Mouse (Mus musculus): ENCODE data around the gene Fmo2. TPM values are rescaled to one million over a fixed set of nuclear protein-coding genes. Genes with fewer than 3 reads are reported as not detected.

Gene Fmo2
- polyA plus RNA-seq, 1 experiment, result 2.0 TPM

DNA sequence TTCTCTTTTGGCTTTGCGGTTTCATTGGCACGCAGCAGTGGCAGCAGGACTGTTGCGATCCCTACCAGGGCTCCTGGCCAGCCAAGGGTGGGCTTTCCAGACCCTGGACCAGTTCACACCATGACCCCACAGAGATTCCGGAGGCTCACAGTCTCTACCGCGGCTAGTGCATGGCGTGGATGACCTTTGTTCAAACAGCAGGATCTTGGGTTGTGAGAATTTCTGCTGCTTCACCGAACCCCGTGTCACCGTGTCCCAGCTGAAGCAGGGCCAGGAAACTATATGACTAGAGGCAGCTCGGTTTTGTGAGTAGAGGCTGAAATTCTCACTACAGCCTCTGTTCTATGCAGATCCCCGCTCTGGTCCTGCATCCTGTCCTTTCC, 39.8 kb downstream of the Fmo2 start:
- WGBS, result 6% methylated on average over 12 of the region's 12 CpGs
- peak overlapping the region; percentile 46 for H3K4me3 ChIP-seq (replicated peaks; ENCODE audit: insufficient read depth, low read depth, low read length)

DNA sequence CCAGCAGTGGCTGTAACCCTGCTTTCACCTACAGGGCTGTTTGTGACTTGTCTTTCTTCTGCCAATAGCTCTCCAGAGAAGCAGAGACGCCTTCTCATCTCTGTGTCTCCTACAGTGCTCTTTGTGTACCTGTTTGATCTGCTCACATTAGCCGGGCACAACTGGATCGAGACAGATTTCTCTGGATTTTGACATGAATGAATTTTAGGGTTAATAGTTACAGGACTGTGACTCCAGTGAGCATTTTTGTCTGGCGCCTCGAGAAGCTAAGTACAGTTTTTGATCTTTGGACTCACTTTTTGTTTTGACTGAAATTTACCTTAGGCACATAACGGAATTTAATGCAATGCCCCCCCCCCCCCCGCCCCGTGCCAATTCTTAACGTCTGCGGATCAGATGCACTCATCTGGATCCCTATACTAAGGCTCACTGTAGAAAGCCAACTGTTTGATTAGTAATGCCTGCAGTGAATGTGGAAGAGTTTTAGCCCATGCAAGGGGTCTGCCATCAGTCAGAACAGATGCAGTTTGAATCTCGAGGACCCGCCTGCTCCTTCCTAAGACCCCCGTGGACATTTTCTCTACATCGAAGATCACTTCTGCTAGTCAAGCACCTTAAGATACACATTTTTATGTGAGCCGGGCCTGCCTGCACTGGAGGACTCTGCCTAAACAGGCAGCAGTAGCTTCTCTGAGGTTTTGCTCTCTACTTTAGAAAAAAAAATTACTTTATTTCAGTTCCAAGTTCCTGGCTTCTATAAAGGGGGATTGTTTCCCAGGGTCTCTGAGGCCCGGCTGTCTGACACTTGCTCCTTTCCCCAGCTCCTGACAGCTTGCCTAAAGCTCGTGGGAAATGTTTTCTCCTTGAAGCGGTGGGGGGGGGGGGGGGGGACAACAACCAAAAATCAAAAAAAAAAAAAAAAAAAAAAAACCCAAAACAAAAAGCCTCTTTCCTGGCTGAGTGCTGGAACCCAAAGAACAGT, 40.5 kb downstream of the Fmo2 start:
- Histone ChIP-seq H3K4me1 (ENCODE audit: control insufficient read depth, insufficient read depth, low read length) (no peaks in the 10 kb centered on the region), H3K27me3 (ENCODE audit: control insufficient read depth, insufficient read depth, low read length) (no peaks in the 10 kb centered on the region), H3K27ac (ENCODE audit: insufficient read depth, low read length) (no peak overlapping the region), H3K4me3 (replicated peaks; ENCODE audit: insufficient read depth, low read depth, low read length) (no peak overlapping the region)
- DNase-seq, result no peak
- TF ChIP-seq CTCF (IDR thresholded peaks at IDR 0.05; ENCODE audit: borderline replicate concordance, insufficient read depth, low read depth, low read length) (no peak), POLR2A (IDR thresholded peaks at IDR 0.05; ENCODE audit: borderline replicate concordance, insufficient read depth, low read length) (no peak)
- WGBS, result 32% methylated on average over 18 of the region's 18 CpGs

More for the DNA sequence above, 39.8 kb downstream of the Fmo2 start:
- H3K4me1 ChIP-seq (ENCODE audit: control insufficient read depth, insufficient read depth, low read length), result no peaks in the 10 kb centered on the region
- DNase-seq, result peak in 1 of 2 experiments; percentile 3
- no peak overlapping the region for H3K27ac ChIP-seq (ENCODE audit: insufficient read depth, low read length)
- no peaks in the 10 kb centered on the region for H3K27me3 ChIP-seq (ENCODE audit: control insufficient read depth, insufficient read depth, low read length)
- TF ChIP-seq POLR2A (IDR thresholded peaks at IDR 0.05; ENCODE audit: borderline replicate concordance, insufficient read depth, low read length) (no peak), CTCF (IDR thresholded peaks at IDR 0.05; ENCODE audit: borderline replicate concordance, insufficient read depth, low read depth, low read length) (no peak)

DNA sequence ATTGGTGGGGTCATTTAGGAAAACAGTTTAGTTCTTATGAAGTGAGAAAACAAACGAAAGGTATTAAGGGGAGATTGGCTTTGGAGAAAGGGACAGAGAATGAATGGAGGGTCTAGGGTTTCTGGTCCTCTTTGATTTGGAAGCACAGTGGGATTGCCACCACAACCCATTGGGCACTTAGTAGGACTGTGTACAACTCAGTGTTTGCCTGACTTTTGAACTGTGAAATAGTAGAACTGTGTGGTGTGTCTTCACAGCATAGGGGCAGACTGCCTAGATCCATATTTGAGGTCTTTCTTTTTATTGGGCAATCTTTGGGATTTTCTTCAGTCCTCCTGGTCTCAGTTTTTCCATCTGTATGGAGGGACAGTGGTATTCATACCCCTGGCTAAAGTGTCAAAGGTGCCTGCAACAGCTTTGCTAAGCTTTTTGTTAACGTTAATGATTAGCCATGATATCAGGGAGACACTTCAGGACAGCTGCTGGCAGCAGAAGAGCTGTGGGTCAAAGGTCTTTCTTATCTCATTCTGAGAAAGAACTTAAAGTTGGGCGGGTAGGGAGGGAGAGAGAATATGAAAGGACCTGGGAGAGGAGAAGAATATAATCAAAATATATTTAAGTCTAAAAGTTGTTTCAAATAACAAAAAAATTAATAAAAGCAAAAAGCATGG, 44.6 kb downstream of the Fmo2 start:
- no peaks in the 10 kb centered on the region for H3K4me1 ChIP-seq (ENCODE audit: control insufficient read depth, insufficient read depth, low read length)
- DNase-seq, result no peak
- no peak overlapping the region for H3K4me3 ChIP-seq (replicated peaks; ENCODE audit: insufficient read depth, low read depth, low read length)
- no peaks in the 10 kb centered on the region for H3K27me3 ChIP-seq (ENCODE audit: control insufficient read depth, insufficient read depth, low read length)
- 71% methylated on average over 3 of the region's 3 CpGs for WGBS
- no peak overlapping the region for H3K27ac ChIP-seq (ENCODE audit: insufficient read depth, low read length)
- TF ChIP-seq POLR2A (IDR thresholded peaks at IDR 0.05; ENCODE audit: borderline replicate concordance, insufficient read depth, low read length), result no peak

DNA sequence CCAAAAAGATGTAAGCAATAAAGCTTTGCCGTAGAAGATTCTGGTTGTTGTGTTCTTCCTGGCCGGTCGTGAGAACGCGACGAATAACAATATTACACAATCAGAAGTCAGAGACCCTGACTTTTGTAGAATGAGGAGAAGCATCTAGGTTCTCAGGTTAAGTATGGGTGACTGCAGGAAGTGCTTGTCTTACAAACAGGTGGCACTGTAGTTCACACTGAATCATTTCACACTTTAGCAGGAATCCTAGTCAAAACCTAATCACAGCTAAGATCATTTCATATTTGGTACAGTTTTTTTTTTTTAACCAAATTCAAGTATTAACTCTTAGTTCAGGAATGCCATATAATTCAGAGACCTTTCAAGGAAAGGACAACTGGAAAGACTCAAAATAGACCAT, 51.0 kb downstream of the Fmo2 start:
- H3K27ac ChIP-seq (ENCODE audit: insufficient read depth, low read length), result no peak overlapping the region
- no peaks in the 10 kb centered on the region; the same call in 1 of the 2 replicates for H3K27me3 ChIP-seq (ENCODE audit: control insufficient read depth, insufficient read depth, low read length)
- H3K4me3 ChIP-seq (replicated peaks; ENCODE audit: insufficient read depth, low read depth, low read length), result no peak overlapping the region
- WGBS, result 98% methylated on average over 6 of the region's 6 CpGs
- no peak for DNase-seq
- no peaks in the 10 kb centered on the region for H3K4me1 ChIP-seq (ENCODE audit: control insufficient read depth, insufficient read depth, low read length)
- TF ChIP-seq POLR2A (IDR thresholded peaks at IDR 0.05; ENCODE audit: borderline replicate concordance, insufficient read depth, low read length) (no peak), CTCF (IDR thresholded peaks at IDR 0.05; ENCODE audit: borderline replicate concordance, insufficient read depth, low read depth, low read length) (no peak)

DNA sequence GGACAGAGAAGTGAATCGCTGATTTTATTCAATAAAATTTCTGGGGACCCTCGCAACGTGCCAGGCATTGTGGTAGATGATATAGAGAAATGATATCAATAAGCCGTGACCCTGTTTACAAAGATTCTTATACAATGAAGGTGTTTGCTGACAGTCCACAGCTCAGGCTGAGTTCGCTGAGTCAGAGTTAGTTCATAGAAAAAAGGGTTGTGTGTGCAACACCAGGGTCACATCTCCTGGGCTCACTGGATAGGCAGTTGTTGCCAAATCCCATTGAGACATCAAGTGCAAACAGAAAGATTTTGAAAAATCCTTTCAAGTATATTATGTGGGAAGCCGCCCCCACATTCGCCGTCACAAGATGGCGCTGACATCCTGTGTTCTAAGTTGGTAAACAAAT, 58.3 kb downstream of the Fmo2 start:
- Histone ChIP-seq H3K4me1 (ENCODE audit: control insufficient read depth, insufficient read depth, low read length) (no peaks in the 10 kb centered on the region), H3K27me3 (ENCODE audit: control insufficient read depth, insufficient read depth, low read length) (no peaks in the 10 kb centered on the region), H3K27ac (ENCODE audit: insufficient read depth, low read length) (no peak overlapping the region), H3K4me3 (replicated peaks; ENCODE audit: insufficient read depth, low read depth, low read length) (no peak overlapping the region)
- 95% methylated on average over 9 of the region's 9 CpGs for WGBS
- no peak for DNase-seq
- TF ChIP-seq POLR2A (IDR thresholded peaks at IDR 0.05; ENCODE audit: borderline replicate concordance, insufficient read depth, low read length), result no peak
- no peak for TF ChIP-seq CTCF (IDR thresholded peaks at IDR 0.05; ENCODE audit: borderline replicate concordance, insufficient read depth, low read depth, low read length)

DNA sequence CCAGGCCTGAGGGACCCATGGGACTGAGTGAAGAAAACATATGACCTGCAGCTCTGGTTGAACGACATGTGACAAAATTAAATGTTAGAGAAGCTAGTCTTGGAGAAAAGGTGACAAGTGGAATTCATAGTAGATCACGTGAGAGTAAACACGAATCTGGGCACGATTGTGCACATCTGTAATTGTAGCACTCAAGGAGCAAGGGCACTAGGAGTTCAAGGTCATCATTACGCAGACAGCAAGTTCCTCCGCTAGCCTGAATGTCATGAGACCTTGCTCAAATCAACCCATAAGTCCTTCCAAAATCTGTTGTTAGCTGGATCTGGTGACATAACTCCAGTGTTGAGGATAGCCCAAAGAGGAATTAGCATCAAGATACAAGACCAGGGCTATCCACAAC, 59.5 kb downstream of the Fmo2 start:
- no peak for TF ChIP-seq CTCF (IDR thresholded peaks at IDR 0.05; ENCODE audit: borderline replicate concordance, insufficient read depth, low read depth, low read length)
- no peaks in the 10 kb centered on the region for H3K4me1 ChIP-seq (ENCODE audit: control insufficient read depth, insufficient read depth, low read length)
- 95% methylated on average over 6 of the region's 6 CpGs for WGBS
- H3K27ac ChIP-seq (ENCODE audit: insufficient read depth, low read length), result no peak overlapping the region
- no peak for DNase-seq
- no peak overlapping the region for H3K4me3 ChIP-seq (replicated peaks; ENCODE audit: insufficient read depth, low read depth, low read length)
- no peaks in the 10 kb centered on the region for H3K27me3 ChIP-seq (ENCODE audit: control insufficient read depth, insufficient read depth, low read length)

DNA sequence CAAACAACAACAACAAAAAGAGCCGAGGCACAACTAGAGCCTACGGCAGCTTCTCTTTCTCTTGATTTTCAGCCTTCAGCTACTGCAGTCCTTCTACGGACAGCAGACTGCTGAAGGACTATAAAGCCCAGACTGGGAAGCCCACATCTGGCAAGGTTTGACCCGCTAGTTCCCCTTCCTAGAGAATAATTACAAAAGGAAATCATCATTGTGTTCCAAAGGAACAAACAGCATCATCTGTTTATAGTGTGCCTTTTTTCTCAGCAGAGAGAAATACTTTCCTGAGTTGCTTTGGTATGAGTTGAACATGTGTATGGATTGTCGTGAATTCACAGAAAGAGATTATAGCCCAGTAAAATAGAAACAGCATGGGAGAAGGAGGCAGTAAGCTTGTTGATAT, 64.2 kb downstream of the Fmo2 start:
- no peak overlapping the region for H3K27ac ChIP-seq (ENCODE audit: insufficient read depth, low read length)
- TF ChIP-seq CTCF (IDR thresholded peaks at IDR 0.05; ENCODE audit: borderline replicate concordance, insufficient read depth, low read depth, low read length), result no peak
- no peak for TF ChIP-seq POLR2A (IDR thresholded peaks at IDR 0.05; ENCODE audit: borderline replicate concordance, insufficient read depth, low read length)
- H3K4me1 ChIP-seq (ENCODE audit: control insufficient read depth, insufficient read depth, low read length), result no peaks in the 10 kb centered on the region
- H3K27me3 ChIP-seq (ENCODE audit: control insufficient read depth, insufficient read depth, low read length), result no peaks in the 10 kb centered on the region
- no peak overlapping the region for H3K4me3 ChIP-seq (replicated peaks; ENCODE audit: insufficient read depth, low read depth, low read length)
- DNase-seq, result no peak
- WGBS, result 90% methylated on average over 5 of the region's 5 CpGs

DNA sequence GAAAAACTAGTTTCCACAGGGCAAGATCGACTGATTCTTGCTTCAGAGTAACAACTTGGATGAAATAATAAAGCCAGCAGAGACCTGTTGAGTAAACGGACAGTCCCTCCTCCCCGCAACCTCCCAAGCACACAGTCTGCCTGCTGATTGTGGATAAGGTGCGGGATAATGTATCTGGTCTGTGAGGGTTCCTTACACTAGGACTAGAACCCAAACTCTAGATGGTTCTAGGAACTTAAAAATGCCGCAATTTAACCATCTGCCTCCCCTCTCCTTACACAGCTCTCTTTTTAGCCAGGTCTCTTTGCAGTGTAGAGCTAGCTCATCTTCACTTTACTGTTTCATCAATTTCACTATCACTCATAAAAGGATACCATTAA, 66.0 kb downstream of the Fmo2 start:
- Histone ChIP-seq H3K27me3 (ENCODE audit: control insufficient read depth, insufficient read depth, low read length) (no peaks in the 10 kb centered on the region), H3K4me1 (ENCODE audit: control insufficient read depth, insufficient read depth, low read length) (no peaks in the 10 kb centered on the region), H3K4me3 (replicated peaks; ENCODE audit: insufficient read depth, low read depth, low read length) (no peak overlapping the region), H3K27ac (ENCODE audit: insufficient read depth, low read length) (no peak overlapping the region)
- WGBS, result 27% methylated on average over 5 of the region's 5 CpGs
- DNase-seq, result no peak
- no peak for TF ChIP-seq POLR2A (IDR thresholded peaks at IDR 0.05; ENCODE audit: borderline replicate concordance, insufficient read depth, low read length)
- TF ChIP-seq CTCF (IDR thresholded peaks at IDR 0.05; ENCODE audit: borderline replicate concordance, insufficient read depth, low read depth, low read length), result no peak
